Comparison of ENCODE assay signal across 18 mouse cellular contexts in the genomic region with DNA sequence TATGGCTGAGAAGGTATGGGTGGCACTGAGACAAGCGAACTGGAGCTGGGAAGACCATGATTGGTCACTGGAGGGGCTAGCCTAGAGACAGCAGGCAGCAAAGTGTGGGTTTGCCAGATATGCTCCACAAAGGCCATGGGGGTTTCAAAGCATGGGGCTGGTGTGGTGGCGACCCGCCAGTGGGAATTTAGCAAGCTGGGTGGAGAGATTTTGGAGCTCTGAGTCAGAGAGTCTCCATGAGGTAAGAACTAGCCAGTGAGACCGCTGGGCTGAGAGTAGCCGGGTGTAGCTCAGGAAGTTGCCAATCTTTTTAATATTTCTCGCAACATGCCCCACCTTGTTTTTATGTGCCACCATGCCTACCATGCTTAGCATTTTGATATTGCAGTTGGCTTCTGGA.
A peak's percentile ranks its signal among the peaks of the same experiment; 100 is the strongest.
DNase-seq lines count a peak whose midpoint lies in the region.
"Had no signal": no experiment of that assay in that cellular context is flagged by ENCODE, and none has a peak within 500 bp of the region (broad histone marks: within the 10 kb centered on the region; RNA-seq: fewer than 3 reads in every experiment).

No protein-coding gene starts in this region.

- DNase-seq in heart, adult 11 months, result peak; percentile 85
- DNase-seq in heart, adult 9 months (ENCODE audit: low spot score in 2 of 2), result no peak
- DNase-seq in 3T3-L1 (ENCODE audit: low read depth, low spot score) (peak; percentile 34), 416B (ENCODE audit: low read depth) (peak; percentile 55), MN1 (ENCODE audit: low spot score) (no peak)
- peak; percentile 57 for DNase-seq in fibroblast of lung, adult 2 months (ENCODE audit: low read depth)
- no peak for DNase-seq in frontal cortex, postnatal 36 days (ENCODE audit: low spot score in 2 of 2)
- DNase-seq: adrenal gland, adult 2 months; adrenal gland, postnatal 10 days; adrenal gland, postnatal 25 days; cerebellum, adult 11 months; cerebellum, adult 18-20 months; cerebellum, adult 8-10 months; cerebellum, adult 9-11 months; cerebellum, postnatal 14 days; cerebellum, postnatal 36 days; embryo, embryonic 11 days; forebrain, postnatal 0 days had no signal

Comparison
In these comparisons a context has a peak if more than half of its experiments do, and no peak if none do; other contexts are left out.
1. DNase-seq: peak in heart, adult 11 months (single experiment), 3T3-L1 (single experiment), 416B (single experiment) and fibroblast of lung, adult 2 months (single experiment); none in heart, adult 9 months (0 of 2), MN1 (single experiment) and frontal cortex, postnatal 36 days (0 of 2).